Mouse (Mus musculus) heart, adult 2 months (tissue): Measurements from ENCODE around the gene Kat8. TPM values are rescaled to one million over a fixed set of nuclear protein-coding genes. Genes with fewer than 3 reads are reported as not detected.
A peak's percentile ranks its signal among the peaks of the same experiment; 100 is the strongest.
"Not testable (repeated sequence)": the region's sequence is repeated elsewhere in the genome, so short reads cannot be mapped to it uniquely, and the experiment has no call there.

Experiments used
- DNase-seq, 2 experiments: peaks; one replicate each; pipeline ENCODE4 v3.0.0; 2021
- H3K27ac ChIP-seq: fragments of 200-600 bp; 2 replicates; pipeline ENCODE4 v1.8.1; 2022
- H3K27me3 ChIP-seq: fragments of 200-500 bp; 2 replicates; pipeline ENCODE4 v1.6.1; 2012; ENCODE audit warnings: mild to moderate bottlenecking, low read length, inconsistent platforms, mixed read lengths; ENCODE audit not compliant: control insufficient read depth, insufficient read depth
- H3K36me3 ChIP-seq: fragments of 200-500 bp; 2 replicates; pipeline ENCODE4 v1.6.1; 2012; ENCODE audit warnings: low read length, inconsistent platforms; ENCODE audit not compliant: control insufficient read depth, insufficient read depth
- H3K4me1 ChIP-seq: fragments of 200-500 bp; 2 replicates; pipeline ENCODE4 v1.6.1; 2011; ENCODE audit warnings: low read length; ENCODE audit not compliant: control insufficient read depth, insufficient read depth
- H3K4me3 ChIP-seq: fragments of 200-600 bp; 2 replicates; pipeline ENCODE4 v1.8.1; 2022
- H3K79me2 ChIP-seq: fragments of 200-500 bp; replicated peaks from 2 replicates; pipeline ENCODE4 v1.6.1; 2012; ENCODE audit warnings: mild to moderate bottlenecking, inconsistent platforms, low read length, moderate library complexity, mixed read lengths; ENCODE audit not compliant: control insufficient read depth, insufficient read depth
- H3K9ac ChIP-seq: fragments of 200-500 bp; 2 replicates; pipeline ENCODE4 v1.6.1; 2012; ENCODE audit warnings: low read depth, mild to moderate bottlenecking, control low read depth, inconsistent platforms, low read length, mixed read lengths
- CTCF ChIP-seq: fragments of 200-600 bp; IDR thresholded peaks from 2 replicates; pipeline ENCODE4 v1.8.1; 2022; ENCODE audit warnings: antibody characterized with exemption, mild to moderate bottlenecking, moderate library complexity
- EP300 ChIP-seq: fragments of 200-500 bp; IDR thresholded peaks from 2 replicates; pipeline ENCODE4 v1.6.1; 2011; ENCODE audit warnings: low read depth, low read length, control low read depth; ENCODE audit not compliant: insufficient read depth
- POLR2A ChIP-seq: fragments of 200-500 bp; IDR thresholded peaks from 2 replicates; pipeline ENCODE4 v1.6.1; 2011; ENCODE audit warnings: mild to moderate bottlenecking, low read depth, low read length, control low read depth; ENCODE audit not compliant: insufficient read depth
- WGBS: fragments of 180-500 bp; shearing (Covaris S2); methylation state at CpG from one replicate; pipeline ENCODE4 v1.1.7; 2018; 5-methylcytosine and 5-hydroxymethylcytosine counted together
- intact Hi-C: fragments of 180-260 bp; cut with DNase I; formaldehyde crosslinking; loops from one replicate; pipeline ENCODE4 v1.15.1; 2025
- polyA plus RNA-seq: library from polyadenylated mRNA; depleted of rRNA; stranded (reverse); fragments of >200 nt; gene quantifications from 2 replicates; pipeline ENCODE4 v1.2.3, GENCODE M21; 2012
- total RNA-seq, 2 experiments: library from RNA; stranded (reverse); gene quantifications; 2 replicates each; pipeline ENCODE4 v1.2.3; 2021

Kat8 gene
- total and polyA plus RNA-seq, 3 experiments = 10.1 to 14.6 (median 13.8) TPM

- DNase-seq = no peak
- Histone ChIP-seq H3K4me3 (peak overlapping the region; percentile 72; the same call in 1 of the 2 replicates), H3K4me1 (peaks cover 2% of the 10 kb centered on the region), H3K79me2 (no peaks in the 10 kb centered on the region), H3K36me3 (no peaks in the 10 kb centered on the region), H3K27ac (no peak overlapping the region; the same call in 1 of the 2 replicates), H3K9ac (no peak overlapping the region), H3K27me3 (no peaks in the 10 kb centered on the region)
- TF ChIP-seq POLR2A (no peak), CTCF (no peak), EP300 (no peak)
- 72% methylated on average over 5 of the region's 5 CpGs for WGBS
- intact Hi-C loops = no loop called here
These were observed 17.8 kb upstream of the Kat8 start for GRCm38 (mm10) chr7:127894480-127894879.

GRCm38 (mm10) chr7:127895442-127895841 is 16.9 kb upstream of the Kat8 start, which contains the start of the genes Gm21974 and Vkorc1:
TSS of gene Gm21974 (minus strand) at chr7:127895454.
TSS of gene Vkorc1 (minus strand) at chr7:127895617.
- TF ChIP-seq POLR2A (peak; percentile 82), CTCF (peak; percentile 61), EP300 (peak; percentile 81)
- Histone ChIP-seq H3K79me2 (no peaks in the 10 kb centered on the region), H3K4me3 (peak within 1 kb of the TSS; percentile 72), H3K4me1 (peaks cover 2% of the 10 kb centered on the region), H3K27me3 (no peaks in the 10 kb centered on the region), H3K9ac (peak within 1 kb of the TSS; percentile 59), H3K27ac (peak within 1 kb of the TSS; percentile 75), H3K36me3 (no peaks in the 10 kb centered on the region)
- under 1% methylated on average over 26 of the region's 26 CpGs for WGBS
- peak; percentile 95 to 97 for DNase-seq
- intact Hi-C loops = no loop called here

GRCm38 (mm10) chr7:127895891-127896290 is 16.4 kb upstream of the Kat8 start:
- peak overlapping the region; percentile 72 for H3K4me3 ChIP-seq
- H3K4me1 ChIP-seq, intact Hi-C loops, H3K9ac ChIP-seq, H3K79me2 ChIP-seq, H3K36me3 ChIP-seq, H3K27me3 ChIP-seq, DNase-seq: not testable (repeated sequence)
- WGBS = 71% methylated on average over 7 of the region's 7 CpGs
- peak overlapping the region; percentile 75 for H3K27ac ChIP-seq

GRCm38 (mm10) chr7:127896384-127896783 is 15.9 kb upstream of the Kat8 start:
- Histone ChIP-seq H3K27me3 (no peaks in the 10 kb centered on the region), H3K27ac (no peak overlapping the region), H3K9ac (no peak overlapping the region), H3K4me3 (no peak overlapping the region), H3K36me3 (no peaks in the 10 kb centered on the region), H3K4me1 (peaks cover 2% of the 10 kb centered on the region), H3K79me2 (no peaks in the 10 kb centered on the region)
- peak; percentile 46 to 67 for DNase-seq
- intact Hi-C loops = no loop called here
- 60% methylated on average over 13 of the region's 13 CpGs for WGBS
- TF ChIP-seq CTCF (peak; percentile 83), EP300 (no peak)

- no peak for DNase-seq
- Histone ChIP-seq H3K9ac (no peak overlapping the region), H3K79me2 (no peaks in the 10 kb centered on the region), H3K27ac (no peak overlapping the region), H3K4me3 (no peak overlapping the region), H3K27me3 (no peaks in the 10 kb centered on the region), H3K4me1 (peaks cover 2% of the 10 kb centered on the region), H3K36me3 (no peaks in the 10 kb centered on the region)
- no peak for TF ChIP-seq POLR2A
- no peak for TF ChIP-seq EP300
- no peak for TF ChIP-seq CTCF
- intact Hi-C loops = no loop called here
- 86% methylated on average over 7 of the region's 7 CpGs for WGBS
These were observed 14.8 kb upstream of the Kat8 start for GRCm38 (mm10) chr7:127897542-127897941.

GRCm38 (mm10) chr7:127898179-127898956 is 13.9 kb upstream of the Kat8 start:
- no peak overlapping the region for H3K4me3 ChIP-seq
- 40% methylated on average over 10 of the region's 10 CpGs for WGBS
- no peaks in the 10 kb centered on the region for H3K36me3 ChIP-seq
- TF ChIP-seq POLR2A (no peak), CTCF (no peak), EP300 (no peak)
- H3K9ac ChIP-seq = no peak overlapping the region
- no peaks in the 10 kb centered on the region for H3K79me2 ChIP-seq
- H3K27me3 ChIP-seq = no peaks in the 10 kb centered on the region
- intact Hi-C loops = no loop called here
- H3K27ac ChIP-seq = no peak overlapping the region
- no peak for DNase-seq
- peaks cover 2% of the 10 kb centered on the region for H3K4me1 ChIP-seq
